Mouse (Mus musculus): ENCODE results near the gene Agpat2.

DNA sequence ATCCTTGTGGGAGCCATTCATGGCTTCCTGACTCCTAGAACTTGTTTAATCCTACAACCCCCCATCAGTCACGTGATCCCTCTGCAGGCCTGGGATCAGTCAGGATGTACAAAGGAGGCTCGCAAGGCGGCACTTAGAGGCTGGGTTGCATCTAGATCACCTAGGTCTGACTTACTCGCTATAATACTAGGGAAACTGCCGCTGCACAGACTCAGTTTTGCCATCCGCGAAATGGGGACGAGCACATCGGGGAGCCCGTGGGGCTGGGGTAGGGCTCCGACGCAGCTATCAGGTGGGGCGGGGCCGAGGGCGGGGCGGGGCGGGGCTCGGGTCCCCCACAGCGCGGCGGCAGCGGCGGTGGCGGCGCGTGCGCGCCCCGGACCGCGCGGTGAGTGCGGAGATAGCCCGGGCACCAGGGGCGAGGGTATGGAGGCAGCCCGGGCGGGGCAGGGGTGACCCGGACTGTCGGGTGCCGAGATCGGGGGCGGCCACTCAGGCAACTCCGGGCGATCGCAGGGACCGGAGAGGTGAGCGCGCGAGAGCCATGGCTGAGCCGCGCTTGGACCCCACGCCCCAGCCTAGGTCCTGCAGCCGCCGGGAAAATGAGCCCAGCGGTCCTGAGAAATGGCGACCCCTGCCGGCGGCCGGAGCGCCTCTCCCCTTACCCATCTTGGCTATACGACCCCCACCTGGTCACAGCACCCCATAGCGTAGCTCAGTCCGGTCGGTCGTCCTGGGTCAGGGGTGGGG lies 17.7 kb downstream of the Agpat2 start, which contains the start of gene Gm20532:
- TF ChIP-seq CHD2 (IDR thresholded peaks at IDR 0.05; ENCODE audit: low read depth, low read length) (no peak), ZNF384 (IDR thresholded peaks at IDR 0.05; ENCODE audit: low read depth, low read length) (no peak), ZC3H11A (IDR thresholded peaks at IDR 0.05; ENCODE audit: borderline replicate concordance, low read depth, low read length) (no peak), HCFC1 (IDR thresholded peaks at IDR 0.05; ENCODE audit: borderline replicate concordance, insufficient read depth, low read length) (no peak), MAFK (IDR thresholded peaks at IDR 0.05; ENCODE audit: insufficient read depth, low read depth, low read length) (no peak)
